Mouse (Mus musculus) E14TG2a.4 (cell line): Measurements from ENCODE around the gene Numa1.

Source experiments
- CTCF ChIP-seq: conservative IDR thresholded peaks from 2 replicates; pipeline ENCODE4 v1.5.1; 2014; ENCODE audit warnings: low read length
- NANOG ChIP-seq: IDR thresholded peaks from 2 replicates; pipeline ENCODE4 v1.6.1; 2014; ENCODE audit warnings: borderline replicate concordance, low read length, mixed read lengths
- POU5F1 ChIP-seq: IDR thresholded peaks from 2 replicates; pipeline ENCODE4 v1.6.1; 2014; ENCODE audit warnings: low read length, borderline replicate concordance

- TF ChIP-seq CTCF: no peak
- no peak for TF ChIP-seq POU5F1
- no peak for TF ChIP-seq NANOG
These were observed 23.0 kb downstream of the Numa1 start for GRCm38 (mm10) chr7:101956911-101957310.
